Mouse (Mus musculus) naive thymus-derived CD4-positive, alpha-beta T cell, adult 2 months (primary cell): Measurements from ENCODE around the gene Lrrfip2.
A peak's percentile ranks its signal among the peaks of the same experiment; 100 is the strongest.

ENCODE experiments used
- DNase-seq: peaks from one replicate; pipeline ENCODE4 v3.0.0-alpha.2; 2011; ENCODE audit warnings: low read depth

Gene Lrrfip2

GRCm38 (mm10) chr9:111221580-111221979, 104.2 kb downstream of the Lrrfip2 start:
- DNase-seq = no peak

- DNase-seq = no peak
These were observed 106.0 kb downstream of the Lrrfip2 start for GRCm38 (mm10) chr9:111223406-111223805.

GRCm38 (mm10) chr9:111228446-111228845, 111.1 kb downstream of the Lrrfip2 start:
- no peak for DNase-seq

- DNase-seq = no peak
These were observed 117.3 kb downstream of the Lrrfip2 start for GRCm38 (mm10) chr9:111234701-111235100.

- no peak for DNase-seq
These were observed 120.3 kb downstream of the Lrrfip2 start for GRCm38 (mm10) chr9:111237726-111238125.

GRCm38 (mm10) chr9:111239821-111240220, 122.4 kb downstream of the Lrrfip2 start:
- no peak for DNase-seq

GRCm38 (mm10) chr9:111243384-111243783, 126.0 kb downstream of the Lrrfip2 start:
- DNase-seq = no peak

GRCm38 (mm10) chr9:111245546-111245945, 128.2 kb downstream of the Lrrfip2 start:
- no peak for DNase-seq

GRCm38 (mm10) chr9:111247682-111248246, 130.4 kb downstream of the Lrrfip2 start:
- peak; percentile 27 for DNase-seq

- DNase-seq = no peak
These were observed 134.9 kb downstream of the Lrrfip2 start for GRCm38 (mm10) chr9:111252161-111252869.

- DNase-seq = no peak
These were observed 143.1 kb downstream of the Lrrfip2 start for GRCm38 (mm10) chr9:111260360-111260985.

- DNase-seq = no peak
These were observed 144.0 kb downstream of the Lrrfip2 start for GRCm38 (mm10) chr9:111261356-111261755.

- no peak for DNase-seq
These were observed 150.6 kb downstream of the Lrrfip2 start for GRCm38 (mm10) chr9:111267998-111268397.

- no peak for DNase-seq
These were observed 153.2 kb downstream of the Lrrfip2 start for GRCm38 (mm10) chr9:111270606-111271005.

GRCm38 (mm10) chr9:111271056-111271433, 153.7 kb downstream of the Lrrfip2 start:
- no peak for DNase-seq

GRCm38 (mm10) chr9:111271434-111272160, 154.2 kb downstream of the Lrrfip2 start, which contains the start of the genes Mlh1 and Epm2aip1:
Gene Mlh1 (minus strand): TSS chr9:111271791.
Gene Epm2aip1 (plus strand): TSS chr9:111271929.
- DNase-seq = peak; percentile 100

GRCm38 (mm10) chr9:111272356-111272755, 155.0 kb downstream of the Lrrfip2 start:
- no peak for DNase-seq

- DNase-seq = peak; percentile 67
These were observed 155.8 kb downstream of the Lrrfip2 start for GRCm38 (mm10) chr9:111272996-111273785.

- no peak for DNase-seq
These were observed 156.6 kb downstream of the Lrrfip2 start for GRCm38 (mm10) chr9:111273958-111274357.

GRCm38 (mm10) chr9:111275156-111275555, 157.8 kb downstream of the Lrrfip2 start:
- peak; percentile 57 for DNase-seq
